Mouse (Mus musculus) kidney, embryonic 16.5 days (tissue): ENCODE results near the gene Rbp1. TPM values are rescaled to one million over a fixed set of nuclear protein-coding genes. Genes with fewer than 3 reads are reported as not detected.

Experiments used
- ATAC-seq: fragments of 200-750 bp; cut with Nextera tagmentation; 2 replicates; pipeline ENCODE4 v1.8.0; 2017; ENCODE audit warnings: moderate TSS enrichment; ENCODE audit not compliant: low FRiP score, low TSS enrichment
- H3K27ac ChIP-seq: fragments of 300-500 bp; sonication (generic); 2 replicates; pipeline ENCODE4 v1.5.1; 2014; ENCODE audit warnings: low read length
- H3K27me3 ChIP-seq: fragments of 300-500 bp; sonication (generic); 2 replicates; pipeline ENCODE4 v1.6.1; 2014; ENCODE audit warnings: low read length, control low read depth, mixed read lengths; ENCODE audit not compliant: insufficient read depth
- H3K36me3 ChIP-seq: fragments of 300-500 bp; sonication (generic); 2 replicates; pipeline ENCODE4 v1.6.1; 2014; ENCODE audit warnings: low read length, control low read depth, mixed read lengths; ENCODE audit not compliant: insufficient read depth
- H3K4me1 ChIP-seq: fragments of 300-500 bp; sonication (generic); 2 replicates; pipeline ENCODE4 v1.6.1; 2014; ENCODE audit warnings: low read length, control low read depth, mixed read lengths; ENCODE audit not compliant: insufficient read depth
- H3K4me2 ChIP-seq: fragments of 300-500 bp; sonication (generic); replicated peaks from 2 replicates; pipeline ENCODE4 v1.6.1; 2014; ENCODE audit warnings: low read depth, low read length
- H3K4me3 ChIP-seq: fragments of 300-500 bp; sonication (generic); 2 replicates; pipeline ENCODE4 v1.5.1; 2014; ENCODE audit warnings: mild to moderate bottlenecking, low read length
- H3K9ac ChIP-seq: fragments of 300-500 bp; sonication (generic); replicated peaks from 2 replicates; pipeline ENCODE4 v1.6.1; 2014; ENCODE audit warnings: low read length
- H3K9me3 ChIP-seq: fragments of 300-500 bp; sonication (generic); 2 replicates; pipeline ENCODE4 v1.6.1; 2016; ENCODE audit warnings: low read length, control low read depth
- WGBS: fragments of 180-500 bp; shearing (Covaris S2); extraction: QIAGEN DNeasy Blood & Tissue Kit; methylation state at CpG from one replicate; pipeline ENCODE4 v1.1.7; 2014; 5-methylcytosine and 5-hydroxymethylcytosine counted together
- polyA plus RNA-seq: library from polyadenylated mRNA; unstranded; fragments of >200 nt; fragmentation: Nextera tagmentation; extraction: Ambion mirVana; gene quantifications from 2 replicates; pipeline ENCODE4 v1.2.1, GENCODE M21; 2015

Gene Rbp1
- polyA plus RNA-seq, 1 experiment from 2014 or later, result 104 TPM

GRCm38 (mm10) chr9:98421903-98422302, 858 bp upstream of the Rbp1 start:
- no peaks in the 10 kb centered on the region for H3K9me3 ChIP-seq
- 30% methylated on average over 3 of the region's 3 CpGs for WGBS
- peak overlapping the region; percentile 64; the same call in 1 of the 2 replicates for H3K27ac ChIP-seq
- H3K9ac ChIP-seq, result no peak overlapping the region
- ATAC-seq, result no peak
- H3K4me3 ChIP-seq, result no peak overlapping the region
- peaks cover 23% of the 10 kb centered on the region for H3K4me1 ChIP-seq
- H3K36me3 ChIP-seq, result no peaks in the 10 kb centered on the region
- H3K4me2 ChIP-seq, result no peak overlapping the region
- H3K27me3 ChIP-seq, result no peaks in the 10 kb centered on the region

GRCm38 (mm10) chr9:98423691-98424090, 930 bp downstream of the Rbp1 start:
- peaks cover 40% of the 10 kb centered on the region for H3K4me1 ChIP-seq
- no peaks in the 10 kb centered on the region for H3K27me3 ChIP-seq
- 13% methylated on average over 4 of the region's 4 CpGs for WGBS
- H3K36me3 ChIP-seq, result no peaks in the 10 kb centered on the region; the same call in 1 of the 2 replicates
- peak overlapping the region; percentile 70; the same call in 1 of the 2 replicates for H3K4me2 ChIP-seq
- no peaks in the 10 kb centered on the region for H3K9me3 ChIP-seq
- H3K4me3 ChIP-seq, result no peak overlapping the region
- no peak for ATAC-seq
- no peak overlapping the region for H3K27ac ChIP-seq
- no peak overlapping the region for H3K9ac ChIP-seq

GRCm38 (mm10) chr9:98424291-98424690, 1.5 kb downstream of the Rbp1 start:
- Histone ChIP-seq H3K36me3 (no peaks in the 10 kb centered on the region; the same call in 1 of the 2 replicates), H3K27me3 (no peaks in the 10 kb centered on the region), H3K4me3 (peak overlapping the region; percentile 72), H3K9ac (peak overlapping the region; percentile 53), H3K4me2 (peak overlapping the region; percentile 70), H3K4me1 (peaks cover 46% of the 10 kb centered on the region), H3K9me3 (no peaks in the 10 kb centered on the region), H3K27ac (peak overlapping the region; percentile 2; the same call in 1 of the 2 replicates)
- ATAC-seq, result 0 out of 2 replicates have a peak, but pooled peaks have one; percentile 3
- WGBS, result 3% methylated on average over 8 of the region's 8 CpGs

- Histone ChIP-seq H3K4me1 (peaks cover 51% of the 10 kb centered on the region), H3K4me3 (peak overlapping the region; percentile 72), H3K27ac (peak overlapping the region; percentile 27; the same call in 1 of the 2 replicates), H3K9ac (peak overlapping the region; percentile 75), H3K9me3 (no peaks in the 10 kb centered on the region), H3K36me3 (no peaks in the 10 kb centered on the region; the same call in 1 of the 2 replicates), H3K4me2 (peak overlapping the region; percentile 70), H3K27me3 (no peaks in the 10 kb centered on the region)
- peak; percentile 73 for ATAC-seq
- under 1% methylated on average over 37 of the region's 42 CpGs for WGBS
Measured at GRCm38 (mm10) chr9:98424725-98425210, 2.0 kb downstream of the Rbp1 start.

GRCm38 (mm10) chr9:98425351-98425880, 2.7 kb downstream of the Rbp1 start:
- WGBS, result 2% methylated on average over 19 of the region's 19 CpGs
- Histone ChIP-seq H3K4me1 (peaks cover 57% of the 10 kb centered on the region), H3K4me2 (peak overlapping the region; percentile 70), H3K36me3 (no peaks in the 10 kb centered on the region; the same call in 1 of the 2 replicates), H3K9ac (peak overlapping the region; percentile 75), H3K4me3 (peak overlapping the region; percentile 72), H3K27ac (peak overlapping the region; percentile 27), H3K27me3 (no peaks in the 10 kb centered on the region), H3K9me3 (no peaks in the 10 kb centered on the region)
- ATAC-seq, result no peak

GRCm38 (mm10) chr9:98427906-98428517, 5.3 kb downstream of the Rbp1 start:
- H3K27me3 ChIP-seq, result no peaks in the 10 kb centered on the region
- peak overlapping the region; percentile 70 for H3K4me2 ChIP-seq
- ATAC-seq, result no peak
- H3K36me3 ChIP-seq, result no peaks in the 10 kb centered on the region; the same call in 1 of the 2 replicates
- no peak overlapping the region for H3K4me3 ChIP-seq
- 0 out of 2 replicates have a peak overlapping the region, but pooled peaks have one; percentile 29 for H3K9ac ChIP-seq
- 73% methylated on average over 4 of the region's 4 CpGs for WGBS
- H3K9me3 ChIP-seq, result no peaks in the 10 kb centered on the region
- peak overlapping the region; percentile 87 for H3K27ac ChIP-seq
- H3K4me1 ChIP-seq, result peaks cover 61% of the 10 kb centered on the region

GRCm38 (mm10) chr9:98428783-98429182, 6.0 kb downstream of the Rbp1 start:
- Histone ChIP-seq H3K27me3 (no peaks in the 10 kb centered on the region), H3K36me3 (no peaks in the 10 kb centered on the region; the same call in 1 of the 2 replicates), H3K4me2 (peak overlapping the region; percentile 70), H3K9me3 (no peaks in the 10 kb centered on the region), H3K4me3 (peak overlapping the region; percentile 0; the same call in 1 of the 2 replicates), H3K4me1 (peaks cover 59% of the 10 kb centered on the region), H3K9ac (no peak overlapping the region), H3K27ac (peak overlapping the region; percentile 87)
- WGBS, result 39% methylated on average over 8 of the region's 8 CpGs
- no peak for ATAC-seq

- peaks cover 56% of the 10 kb centered on the region for H3K4me1 ChIP-seq
- no peaks in the 10 kb centered on the region for H3K27me3 ChIP-seq
- 8% methylated on average over 7 of the region's 7 CpGs for WGBS
- H3K9me3 ChIP-seq, result no peaks in the 10 kb centered on the region
- H3K9ac ChIP-seq, result peak overlapping the region; percentile 32; the same call in 1 of the 2 replicates
- no peak overlapping the region for H3K4me3 ChIP-seq
- peak overlapping the region; percentile 70 for H3K4me2 ChIP-seq
- peaks cover 3% of the 10 kb centered on the region; the same call in 1 of the 2 replicates for H3K36me3 ChIP-seq
- peak overlapping the region; percentile 87 for H3K27ac ChIP-seq
- ATAC-seq, result peak; percentile 78
Measured at GRCm38 (mm10) chr9:98429806-98430205, 7.0 kb downstream of the Rbp1 start.

- Histone ChIP-seq H3K27me3 (no peaks in the 10 kb centered on the region), H3K4me3 (no peak overlapping the region), H3K36me3 (peaks cover 3% of the 10 kb centered on the region; the same call in 1 of the 2 replicates), H3K9ac (no peak overlapping the region), H3K27ac (peak overlapping the region; percentile 87), H3K4me2 (no peak overlapping the region), H3K9me3 (no peaks in the 10 kb centered on the region), H3K4me1 (peaks cover 56% of the 10 kb centered on the region)
- no peak for ATAC-seq
- WGBS, result 45% methylated on average over 3 of the region's 3 CpGs
Measured at GRCm38 (mm10) chr9:98430528-98430927, 7.8 kb downstream of the Rbp1 start.

- Histone ChIP-seq H3K4me3 (no peak overlapping the region), H3K4me2 (no peak overlapping the region), H3K27me3 (no peaks in the 10 kb centered on the region), H3K4me1 (peaks cover 31% of the 10 kb centered on the region), H3K9ac (no peak overlapping the region), H3K36me3 (peaks cover 3% of the 10 kb centered on the region; the same call in 1 of the 2 replicates), H3K27ac (no peak overlapping the region), H3K9me3 (no peaks in the 10 kb centered on the region)
- WGBS, result 73% methylated on average over 2 of the region's 2 CpGs
- no peak for ATAC-seq
Measured at GRCm38 (mm10) chr9:98433021-98433420, 10.3 kb downstream of the Rbp1 start.
